Mouse (Mus musculus) left cerebral cortex, postnatal 36 days (tissue): ENCODE measurements around the gene Fastkd3. TPM values are rescaled to one million over a fixed set of nuclear protein-coding genes. Genes with fewer than 3 reads are reported as not detected.
"Not testable (repeated sequence)": the region's sequence is repeated elsewhere in the genome, so short reads cannot be mapped to it uniquely, and the experiment has no call there.

ENCODE experiments used
- DNase-seq, 2 experiments: peaks; one replicate each; pipeline ENCODE4 v3.0.0; 2021 to 2022; ENCODE audit warnings: low spot score in 2 of 2, mixed read lengths in 1 of 2
- intact Hi-C: fragments of 180-260 bp; cut with DNase I; formaldehyde crosslinking; loops from one replicate; pipeline ENCODE4 v1.15.1; 2025
- total RNA-seq, 2 experiments: library from RNA; stranded (reverse); gene quantifications; 2 replicates each; pipeline ENCODE4 v1.2.3; 2021

Fastkd3 gene
- 10 to 100 TPM; 14.1 to 15.1 TPM for total RNA-seq

- DNase-seq: peak; percentile 99
- intact Hi-C loops: loop anchor here (10.0 kb wide), 1 partner anchor 1033 kb away; the partner anchor contains the start of gene Srd5a1
These were observed at the start of gene Fastkd3, which contains the start of gene Mtrr for GRCm38 (mm10) chr13:68581747-68582516. Fastkd3 (plus strand) TSS chr13:68582234. Mtrr (minus strand) TSS chr13:68582149.

DNA sequence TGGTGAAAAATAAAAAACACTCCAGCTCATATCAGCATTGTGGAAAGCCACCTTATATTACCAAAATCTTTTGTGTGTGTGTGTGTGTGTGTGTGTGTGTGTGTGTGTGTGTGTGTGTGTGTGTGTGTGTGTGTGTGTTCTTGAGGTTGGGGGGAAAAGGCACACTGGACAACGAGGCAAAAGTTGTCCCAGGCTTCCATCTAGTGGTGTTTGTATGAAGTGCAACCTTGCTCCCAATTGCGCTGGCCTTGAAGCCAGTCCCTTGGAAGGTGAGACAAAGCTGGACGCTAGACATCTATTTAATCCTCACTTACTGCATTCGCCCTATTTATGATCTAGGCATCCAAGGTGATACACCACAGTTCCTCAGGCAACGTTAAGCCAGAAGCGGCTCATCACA, 28.6 kb upstream of the Fastkd3 start:
- DNase-seq, intact Hi-C loops: not testable (repeated sequence)

GRCm38 (mm10) chr13:68568110-68568509, 13.9 kb upstream of the Fastkd3 start:
- no peak for DNase-seq
- intact Hi-C loops: no loop called here

DNA sequence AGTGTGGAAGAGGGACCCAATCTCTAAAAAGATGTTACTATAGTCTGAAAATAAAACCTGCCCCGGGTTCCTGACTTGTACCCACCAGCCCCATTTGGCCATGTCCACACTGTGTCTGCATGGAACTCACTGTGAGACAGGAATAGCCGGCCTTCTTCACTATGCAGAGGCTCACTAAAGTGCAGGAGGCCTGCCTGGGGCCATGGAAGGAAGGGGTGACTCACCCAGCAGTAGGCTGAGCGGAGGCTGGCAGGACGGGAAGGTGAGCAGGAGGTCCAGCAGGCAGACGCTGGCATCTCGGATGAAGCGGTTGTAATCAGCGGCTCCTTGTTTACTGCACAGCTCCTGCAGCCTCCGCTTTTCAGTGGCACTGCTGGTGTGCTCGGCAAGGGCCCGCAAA, 13.5 kb upstream of the Fastkd3 start:
- intact Hi-C loops: no loop called here
- no peak for DNase-seq

GRCm38 (mm10) chr13:68569589-68570336, 12.3 kb upstream of the Fastkd3 start:
- peak; percentile 67 to 75 for DNase-seq
- intact Hi-C loops: no loop called here

GRCm38 (mm10) chr13:68572247-68572646, 9.8 kb upstream of the Fastkd3 start:
- intact Hi-C loops: no loop called here
- no peak for DNase-seq

- intact Hi-C loops: no loop called here
- no peak for DNase-seq
These were observed 8.8 kb upstream of the Fastkd3 start for GRCm38 (mm10) chr13:68572966-68573913.

DNA sequence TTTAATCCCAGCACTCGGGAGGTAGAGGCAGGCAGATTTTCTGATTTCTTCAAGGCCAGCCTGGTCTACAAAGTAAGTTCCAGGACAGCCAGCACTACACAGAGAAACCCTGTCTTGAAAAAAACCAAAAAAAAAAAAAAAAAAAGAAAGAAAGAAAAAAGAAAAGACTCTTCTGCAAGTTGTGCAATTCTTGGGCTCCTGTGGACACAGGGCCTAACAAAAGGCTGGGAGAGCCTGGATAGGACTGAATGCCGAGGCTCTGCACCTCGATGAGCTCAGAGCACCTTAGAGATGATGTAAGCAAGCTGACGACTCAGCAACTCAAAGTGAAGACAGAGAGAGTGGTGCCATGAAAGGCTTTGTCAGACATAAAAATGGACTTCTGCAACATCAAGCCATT, 7.6 kb upstream of the Fastkd3 start:
- intact Hi-C loops: no loop called here
- DNase-seq: no peak

GRCm38 (mm10) chr13:68577945-68578344, 4.1 kb upstream of the Fastkd3 start:
- intact Hi-C loops: no loop called here
- peak; percentile 41 to 42 for DNase-seq

- intact Hi-C loops: loop anchor here (10.0 kb wide), 1 partner anchor 1034 kb away; the partner anchor contains the start of gene Srd5a1
- DNase-seq: no peak
These were observed 821 bp upstream of the Fastkd3 start for GRCm38 (mm10) chr13:68581086-68581740.

DNA sequence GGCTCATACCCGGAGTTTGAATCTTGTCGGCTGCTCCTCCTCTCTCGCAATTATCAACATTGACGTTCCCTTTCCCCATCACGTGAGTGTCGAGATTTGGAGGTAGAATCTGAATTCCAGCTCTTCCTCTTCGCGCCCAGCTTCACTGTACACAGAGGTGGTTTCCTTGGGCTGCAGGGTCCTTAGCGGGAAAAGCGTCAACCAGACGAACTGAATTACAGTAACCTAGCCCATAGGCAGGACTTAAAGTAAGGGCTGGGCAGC, 415 bp downstream of the Fastkd3 start:
- intact Hi-C loops: loop anchor here (10.0 kb wide), 1 partner anchor 1032 kb away; the partner anchor contains the start of gene Srd5a1

DNA sequence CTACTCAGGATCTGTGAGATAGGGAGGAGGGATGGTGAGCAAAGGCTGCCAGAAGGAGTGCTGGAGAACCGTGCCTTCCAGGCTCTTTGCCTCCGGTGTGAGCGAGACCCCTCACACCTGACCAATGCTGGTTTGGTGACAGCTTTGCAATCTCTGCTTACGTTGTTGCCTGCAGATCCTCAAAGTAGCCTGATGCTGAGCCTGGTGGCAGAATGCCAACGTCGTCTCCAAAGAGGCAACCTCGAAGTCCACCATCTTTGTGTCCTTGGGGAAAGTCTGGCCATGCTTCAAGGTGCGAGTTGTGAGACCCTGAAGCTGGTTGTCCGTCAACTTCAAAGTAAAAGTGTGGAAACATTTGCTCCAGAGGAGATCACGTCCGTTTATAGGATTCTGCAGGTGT, 1.9 kb downstream of the Fastkd3 start:
- no peak for DNase-seq
- intact Hi-C loops: loop anchor here (10.0 kb wide), 1 partner anchor 1031 kb away; the partner anchor contains the start of gene Srd5a1

More for the DNA sequence above, 415 bp downstream of the Fastkd3 start:
- no peak for DNase-seq

- no peak for DNase-seq
- intact Hi-C loops: loop anchor here (10.0 kb wide), 1 partner anchor 1029 kb away; the partner anchor contains the start of gene Srd5a1
These were observed 3.4 kb downstream of the Fastkd3 start for GRCm38 (mm10) chr13:68585441-68585840.

GRCm38 (mm10) chr13:68588352-68588751, 6.3 kb downstream of the Fastkd3 start:
- intact Hi-C loops: loop anchor here (10.0 kb wide), 1 partner anchor 1026 kb away; the partner anchor contains the start of gene Srd5a1
- no peak for DNase-seq

DNA sequence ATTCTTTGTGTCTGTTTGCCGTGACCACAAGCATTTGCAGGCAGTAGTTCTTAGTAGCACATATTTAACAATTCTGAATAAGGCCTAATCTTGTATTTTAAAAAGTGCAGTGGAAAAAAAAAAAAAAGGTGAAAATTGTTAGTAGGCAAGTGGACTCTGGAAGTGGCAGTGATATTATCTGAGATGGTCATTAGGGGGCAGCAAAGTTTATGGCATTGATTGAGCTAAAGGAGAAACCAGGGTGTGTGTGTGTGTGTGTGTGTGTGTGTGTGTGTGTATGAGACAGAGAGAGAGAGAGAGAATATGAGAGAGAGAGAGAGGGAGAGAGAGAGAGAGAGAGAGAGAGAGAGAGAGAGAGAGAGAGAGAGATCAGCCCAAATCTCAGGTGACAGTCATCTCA, 11.8 kb downstream of the Fastkd3 start:
- intact Hi-C loops: loop anchor here (10.0 kb wide), 1 partner anchor 481 kb away; no protein-coding TSS in a partner anchor
- no peak for DNase-seq

GRCm38 (mm10) chr13:68597199-68597598, 15.2 kb downstream of the Fastkd3 start, which contains the start of gene 1700001L19Rik:
1700001L19Rik (plus strand) TSS chr13:68597421.
- peak in 1 of 2 experiments; percentile 52 for DNase-seq
- intact Hi-C loops: loop anchor here (10.0 kb wide), 1 partner anchor 478 kb away; no protein-coding TSS in a partner anchor

GRCm38 (mm10) chr13:68597667-68598066, 15.6 kb downstream of the Fastkd3 start:
- DNase-seq: peak in 1 of 2 experiments; percentile 24
- intact Hi-C loops: loop anchor here (10.0 kb wide), 1 partner anchor 477 kb away; no protein-coding TSS in a partner anchor

DNA sequence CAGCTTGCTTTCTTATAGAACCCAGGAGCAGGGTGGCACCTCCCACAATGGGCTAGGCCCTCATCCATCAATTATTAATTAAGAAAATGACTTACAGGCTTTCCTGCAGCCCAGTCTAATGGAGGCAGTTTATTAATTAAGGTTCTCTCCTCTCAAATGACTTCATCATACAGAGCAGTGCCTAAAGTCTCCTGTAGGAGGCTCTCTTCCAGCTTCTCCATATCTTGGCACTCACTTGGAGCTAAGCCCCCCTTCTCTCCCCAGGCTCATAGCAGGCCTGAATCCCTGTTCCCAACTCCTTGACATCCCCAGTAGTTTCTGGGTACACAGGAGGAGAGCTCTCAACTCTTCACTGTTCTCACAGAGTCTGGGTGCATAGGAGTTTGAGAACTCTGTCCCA, 16.9 kb downstream of the Fastkd3 start:
- intact Hi-C loops: loop anchor here (10.0 kb wide), 1 partner anchor 476 kb away; no protein-coding TSS in a partner anchor
- no peak for DNase-seq
